Mouse (Mus musculus): ENCODE data around the gene Prokr2. TPM values are rescaled to one million over a fixed set of nuclear protein-coding genes. Genes with fewer than 3 reads are reported as not detected.

Prokr2 gene
- 0.20 and 0.30 TPM in 2 replicates for polyA plus RNA-seq (2014; fragmentation: Nextera tagmentation; extraction: Ambion mirVana)

- no peak within 1 kb of the TSS for H3K27ac ChIP-seq (ENCODE audit: low read depth, low read length)
Measured at GRCm38 (mm10) chr2:132385194-132385838, at the start of gene Prokr2. TSS of gene Prokr2 (minus strand) at chr2:132385447.

GRCm38 (mm10) chr2:132427160-132427941, 42.1 kb upstream of the Prokr2 start:
- no peaks in the 10 kb centered on the region for H3K9me3 ChIP-seq (ENCODE audit: control insufficient read depth, low read length)
- no peaks in the 10 kb centered on the region for H3K27me3 ChIP-seq (ENCODE audit: control insufficient read depth, insufficient read depth, low read length)
- no peak overlapping the region for H3K9ac ChIP-seq (ENCODE audit: low read depth, low read length)
- no peak overlapping the region for H3K27ac ChIP-seq (ENCODE audit: low read depth, low read length)
- 51% methylated on average over 17 of the region's 17 CpGs for WGBS
- H3K36me3 ChIP-seq (ENCODE audit: control insufficient read depth, insufficient read depth, low read length): no peaks in the 10 kb centered on the region
- no peaks in the 10 kb centered on the region for H3K4me1 ChIP-seq (ENCODE audit: control insufficient read depth, insufficient read depth, low read length)
- no peak for ATAC-seq (ENCODE audit: low FRiP score, low TSS enrichment)
- H3K4me2 ChIP-seq (replicated peaks; ENCODE audit: low read depth, low read length): no peak overlapping the region
- no peak overlapping the region for H3K4me3 ChIP-seq (ENCODE audit: low read length)

More at GRCm38 (mm10) chr2:132385194-132385838, at the start of gene Prokr2:
- peak; percentile 86 for ATAC-seq (ENCODE audit: low FRiP score, low TSS enrichment)
- Histone ChIP-seq H3K27me3 (ENCODE audit: control insufficient read depth, insufficient read depth, low read length) (peaks cover 11% of the 10 kb centered on the region), H3K4me3 (ENCODE audit: low read length) (peak within 1 kb of the TSS; percentile 57), H3K36me3 (ENCODE audit: control insufficient read depth, insufficient read depth, low read length) (no peaks in the 10 kb centered on the region), H3K9me3 (ENCODE audit: control insufficient read depth, low read length) (no peaks in the 10 kb centered on the region), H3K4me2 (replicated peaks; ENCODE audit: low read depth, low read length) (peak within 1 kb of the TSS; percentile 97), H3K4me1 (ENCODE audit: control insufficient read depth, insufficient read depth, low read length) (0 out of 2 replicates have a peak, but pooled peaks cover 6% of the 10 kb centered on the region), H3K9ac (ENCODE audit: low read depth, low read length) (peak within 1 kb of the TSS; percentile 45; the same call in 1 of the 2 replicates)
- under 1% methylated on average over 29 of the region's 29 CpGs for WGBS

- 87% methylated on average over 6 of the region's 6 CpGs for WGBS
Measured at GRCm38 (mm10) chr2:132425576-132425975, 40.3 kb upstream of the Prokr2 start.

DNA sequence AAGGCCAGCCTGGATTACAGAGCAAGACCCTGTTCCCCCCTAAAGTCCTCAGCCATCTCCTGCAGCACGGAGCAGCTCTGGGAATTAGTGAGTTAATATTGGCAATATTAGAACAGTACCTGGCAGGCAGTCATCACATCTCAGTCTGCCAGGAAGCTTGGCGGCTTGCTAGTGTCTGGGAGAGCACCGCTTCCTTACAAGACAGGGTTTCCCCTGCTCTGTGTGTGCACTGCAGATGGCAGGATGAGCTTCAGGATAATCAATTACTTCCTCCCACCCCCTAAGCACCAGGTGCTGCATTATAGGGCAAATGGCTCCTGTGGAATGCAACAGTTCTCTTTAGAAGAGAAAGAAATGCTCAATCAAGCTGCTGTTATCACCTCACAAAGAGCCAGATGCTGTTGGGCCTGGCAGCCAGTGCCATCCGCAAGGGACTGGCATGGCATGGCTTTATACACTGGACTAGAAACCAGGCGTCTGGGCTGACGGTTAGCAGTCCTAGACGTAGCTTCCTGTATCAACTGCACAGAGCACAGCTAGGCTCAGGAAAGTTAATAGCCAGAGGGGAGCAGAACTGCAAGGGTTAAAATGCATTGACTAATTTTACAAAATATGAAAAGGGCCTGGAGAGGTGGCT, 38.3 kb upstream of the Prokr2 start:
- ATAC-seq (ENCODE audit: low FRiP score, low TSS enrichment): no peak
- H3K4me1 ChIP-seq (ENCODE audit: control insufficient read depth, insufficient read depth, low read length): no peaks in the 10 kb centered on the region
- H3K27ac ChIP-seq (ENCODE audit: low read depth, low read length): no peak overlapping the region
- H3K4me2 ChIP-seq (replicated peaks; ENCODE audit: low read depth, low read length): no peak overlapping the region
- no peaks in the 10 kb centered on the region for H3K36me3 ChIP-seq (ENCODE audit: control insufficient read depth, insufficient read depth, low read length)
- no peaks in the 10 kb centered on the region for H3K9me3 ChIP-seq (ENCODE audit: control insufficient read depth, low read length)
- no peak overlapping the region for H3K9ac ChIP-seq (ENCODE audit: low read depth, low read length)
- H3K27me3 ChIP-seq (ENCODE audit: control insufficient read depth, insufficient read depth, low read length): no peaks in the 10 kb centered on the region
- H3K4me3 ChIP-seq (ENCODE audit: low read length): no peak overlapping the region
- WGBS: 74% methylated on average over 7 of the region's 7 CpGs

More at GRCm38 (mm10) chr2:132425576-132425975, 40.3 kb upstream of the Prokr2 start:
- ATAC-seq (ENCODE audit: low FRiP score, low TSS enrichment): no peak
- Histone ChIP-seq H3K36me3 (ENCODE audit: control insufficient read depth, insufficient read depth, low read length) (no peaks in the 10 kb centered on the region), H3K4me1 (ENCODE audit: control insufficient read depth, insufficient read depth, low read length) (no peaks in the 10 kb centered on the region), H3K27me3 (ENCODE audit: control insufficient read depth, insufficient read depth, low read length) (no peaks in the 10 kb centered on the region), H3K9me3 (ENCODE audit: control insufficient read depth, low read length) (no peaks in the 10 kb centered on the region), H3K27ac (ENCODE audit: low read depth, low read length) (no peak overlapping the region), H3K9ac (ENCODE audit: low read depth, low read length) (no peak overlapping the region), H3K4me3 (ENCODE audit: low read length) (no peak overlapping the region), H3K4me2 (replicated peaks; ENCODE audit: low read depth, low read length) (no peak overlapping the region)

GRCm38 (mm10) chr2:132422846-132423245, 37.6 kb upstream of the Prokr2 start:
- Histone ChIP-seq H3K4me1 (ENCODE audit: control insufficient read depth, insufficient read depth, low read length) (no peaks in the 10 kb centered on the region), H3K9ac (ENCODE audit: low read depth, low read length) (no peak overlapping the region), H3K4me3 (ENCODE audit: low read length) (no peak overlapping the region), H3K4me2 (replicated peaks; ENCODE audit: low read depth, low read length) (no peak overlapping the region), H3K9me3 (ENCODE audit: control insufficient read depth, low read length) (no peaks in the 10 kb centered on the region), H3K36me3 (ENCODE audit: control insufficient read depth, insufficient read depth, low read length) (no peaks in the 10 kb centered on the region), H3K27ac (ENCODE audit: low read depth, low read length) (no peak overlapping the region), H3K27me3 (ENCODE audit: control insufficient read depth, insufficient read depth, low read length) (no peaks in the 10 kb centered on the region)
- 85% methylated on average over 9 of the region's 9 CpGs for WGBS
- ATAC-seq (ENCODE audit: low FRiP score, low TSS enrichment): no peak

- ATAC-seq (ENCODE audit: low FRiP score, low TSS enrichment): no peak
- WGBS: 69% methylated on average over 2 of the region's 2 CpGs
- no peaks in the 10 kb centered on the region for H3K4me1 ChIP-seq (ENCODE audit: control insufficient read depth, insufficient read depth, low read length)
- H3K36me3 ChIP-seq (ENCODE audit: control insufficient read depth, insufficient read depth, low read length): no peaks in the 10 kb centered on the region
- no peak overlapping the region for H3K4me2 ChIP-seq (replicated peaks; ENCODE audit: low read depth, low read length)
- no peaks in the 10 kb centered on the region for H3K27me3 ChIP-seq (ENCODE audit: control insufficient read depth, insufficient read depth, low read length)
- no peak overlapping the region for H3K4me3 ChIP-seq (ENCODE audit: low read length)
- no peak overlapping the region for H3K27ac ChIP-seq (ENCODE audit: low read depth, low read length)
- no peaks in the 10 kb centered on the region for H3K9me3 ChIP-seq (ENCODE audit: control insufficient read depth, low read length)
- no peak overlapping the region for H3K9ac ChIP-seq (ENCODE audit: low read depth, low read length)
Measured at GRCm38 (mm10) chr2:132418414-132418813, 33.2 kb upstream of the Prokr2 start.

GRCm38 (mm10) chr2:132410126-132410525, 24.9 kb upstream of the Prokr2 start:
- H3K9me3 ChIP-seq (ENCODE audit: control insufficient read depth, low read length): no peaks in the 10 kb centered on the region
- no peak overlapping the region for H3K4me2 ChIP-seq (replicated peaks; ENCODE audit: low read depth, low read length)
- H3K4me3 ChIP-seq (ENCODE audit: low read length): no peak overlapping the region
- no peak overlapping the region for H3K27ac ChIP-seq (ENCODE audit: low read depth, low read length)
- no peak for ATAC-seq (ENCODE audit: low FRiP score, low TSS enrichment)
- H3K36me3 ChIP-seq (ENCODE audit: control insufficient read depth, insufficient read depth, low read length): no peaks in the 10 kb centered on the region
- no peak overlapping the region for H3K9ac ChIP-seq (ENCODE audit: low read depth, low read length)
- no peaks in the 10 kb centered on the region for H3K27me3 ChIP-seq (ENCODE audit: control insufficient read depth, insufficient read depth, low read length)
- no peaks in the 10 kb centered on the region for H3K4me1 ChIP-seq (ENCODE audit: control insufficient read depth, insufficient read depth, low read length)
- 92% methylated on average over 4 of the region's 4 CpGs for WGBS

- no peaks in the 10 kb centered on the region for H3K4me1 ChIP-seq (ENCODE audit: control insufficient read depth, insufficient read depth, low read length)
- no peak overlapping the region for H3K9ac ChIP-seq (ENCODE audit: low read depth, low read length)
- ATAC-seq (ENCODE audit: low FRiP score, low TSS enrichment): no peak
- H3K9me3 ChIP-seq (ENCODE audit: control insufficient read depth, low read length): peaks cover 14% of the 10 kb centered on the region
- WGBS: 87% methylated on average over 8 of the region's 8 CpGs
- H3K4me2 ChIP-seq (replicated peaks; ENCODE audit: low read depth, low read length): no peak overlapping the region
- H3K27me3 ChIP-seq (ENCODE audit: control insufficient read depth, insufficient read depth, low read length): no peaks in the 10 kb centered on the region
- H3K36me3 ChIP-seq (ENCODE audit: control insufficient read depth, insufficient read depth, low read length): no peaks in the 10 kb centered on the region
- H3K4me3 ChIP-seq (ENCODE audit: low read length): no peak overlapping the region
- no peak overlapping the region for H3K27ac ChIP-seq (ENCODE audit: low read depth, low read length)
Measured at GRCm38 (mm10) chr2:132398136-132398535, 12.9 kb upstream of the Prokr2 start.

DNA sequence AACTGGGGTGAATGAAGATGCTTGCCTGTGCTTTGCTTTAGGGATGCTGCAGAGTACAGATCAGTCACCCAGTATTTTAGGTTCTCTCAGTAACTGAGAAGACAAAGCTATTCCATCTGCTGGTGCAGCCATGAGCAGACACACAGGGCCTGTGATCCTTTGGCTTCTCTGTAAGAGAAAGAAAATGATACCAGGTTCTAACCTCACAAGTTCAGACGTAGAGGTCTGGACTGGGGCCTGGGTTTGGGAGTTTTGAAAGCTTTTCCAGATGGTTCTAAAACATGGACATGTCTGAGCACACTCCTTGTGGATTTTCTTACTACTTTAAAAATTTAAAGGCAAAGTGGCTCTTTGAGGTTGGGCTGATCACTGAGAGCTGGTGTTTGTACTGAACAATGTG, 10.5 kb upstream of the Prokr2 start:
- Histone ChIP-seq H3K27ac (ENCODE audit: low read depth, low read length) (no peak overlapping the region), H3K27me3 (ENCODE audit: control insufficient read depth, insufficient read depth, low read length) (no peaks in the 10 kb centered on the region), H3K9me3 (ENCODE audit: control insufficient read depth, low read length) (peaks cover 14% of the 10 kb centered on the region), H3K36me3 (ENCODE audit: control insufficient read depth, insufficient read depth, low read length) (no peaks in the 10 kb centered on the region), H3K4me3 (ENCODE audit: low read length) (no peak overlapping the region), H3K4me1 (ENCODE audit: control insufficient read depth, insufficient read depth, low read length) (no peaks in the 10 kb centered on the region), H3K9ac (ENCODE audit: low read depth, low read length) (no peak overlapping the region), H3K4me2 (replicated peaks; ENCODE audit: low read depth, low read length) (no peak overlapping the region)
- WGBS: 28% methylated on average over 1 of the region's 1 CpGs
- no peak for ATAC-seq (ENCODE audit: low FRiP score, low TSS enrichment)

Measured in kidney, embryonic 14.5 days (tissue).